Mouse (Mus musculus): ENCODE measurements at regions not wholly inside any gene's neighbourhood (a gene's known extent, or its start where the extent isn't known, plus 50 kb on each side); places are given as distances from the start of the nearest gene placed in this dataset.

GRCm38 (mm10) chr7:36829710-36830109 is 131.8 kb downstream of the Tshz3 start:
- DNase-seq: no peak

- no peak for DNase-seq
Observed at GRCm38 (mm10) chr7:36830155-36830554, 132.2 kb downstream of the Tshz3 start.

- DNase-seq: no peak
Observed at GRCm38 (mm10) chr7:36848279-36848678, 150.4 kb downstream of the Tshz3 start.

GRCm38 (mm10) chr7:36851275-36851889 is 153.5 kb downstream of the Tshz3 start:
- no peak for DNase-seq

- DNase-seq: no peak
Observed at GRCm38 (mm10) chr7:36854308-36854707, 156.4 kb downstream of the Tshz3 start.

- no peak for DNase-seq
Observed at GRCm38 (mm10) chr7:36859428-36859827, 161.5 kb downstream of the Tshz3 start.

GRCm38 (mm10) chr7:36862481-36862880 is 164.6 kb downstream of the Tshz3 start:
- no peak for DNase-seq

- no peak for DNase-seq
Observed at GRCm38 (mm10) chr7:36863745-36864144, 165.8 kb downstream of the Tshz3 start.

- DNase-seq: no peak
Observed at GRCm38 (mm10) chr7:36864675-36865074, 166.8 kb downstream of the Tshz3 start.

- DNase-seq: no peak
Observed at GRCm38 (mm10) chr7:36866602-36867001, 168.7 kb downstream of the Tshz3 start.

GRCm38 (mm10) chr7:36874004-36874403 is 176.1 kb downstream of the Tshz3 start:
- DNase-seq: no peak

GRCm38 (mm10) chr7:36877686-36878085 is 179.8 kb downstream of the Tshz3 start:
- DNase-seq: no peak

- DNase-seq: no peak
Observed at GRCm38 (mm10) chr7:36892776-36893500, 195.0 kb downstream of the Tshz3 start.

GRCm38 (mm10) chr7:36896339-36896738 is 198.4 kb downstream of the Tshz3 start:
- no peak for DNase-seq

- no peak for DNase-seq
Observed at GRCm38 (mm10) chr7:36901537-36901936, 203.6 kb downstream of the Tshz3 start.

- DNase-seq: no peak
Observed at GRCm38 (mm10) chr7:36913304-36913703, 215.4 kb downstream of the Tshz3 start.

- DNase-seq: no peak
Observed at GRCm38 (mm10) chr7:36914261-36914660, 216.3 kb downstream of the Tshz3 start.

GRCm38 (mm10) chr7:36915171-36915570 is 217.3 kb downstream of the Tshz3 start:
- no peak for DNase-seq

GRCm38 (mm10) chr7:36917011-36917410 is 219.1 kb downstream of the Tshz3 start:
- no peak for DNase-seq

GRCm38 (mm10) chr7:36919413-36919812 is 221.5 kb downstream of the Tshz3 start:
- DNase-seq: no peak

- DNase-seq: no peak
Observed at GRCm38 (mm10) chr7:36921003-36921402, 223.1 kb downstream of the Tshz3 start.

- no peak for DNase-seq
Observed at GRCm38 (mm10) chr7:36933490-36933889, 235.6 kb downstream of the Tshz3 start.

- DNase-seq: no peak
Observed at GRCm38 (mm10) chr7:36934792-36935555, 237.1 kb downstream of the Tshz3 start.

GRCm38 (mm10) chr7:36940611-36941010 is 242.7 kb downstream of the Tshz3 start:
- DNase-seq: no peak

All from kidney, adult 18-20 months (tissue).